Mouse (Mus musculus): ENCODE measurements around the gene Tex33. TPM values are rescaled to one million over a fixed set of nuclear protein-coding genes. Genes with fewer than 3 reads are reported as not detected.

Gene Tex33
- polyA plus RNA-seq, 1 experiment from 2014 or later, result not detected

DNA sequence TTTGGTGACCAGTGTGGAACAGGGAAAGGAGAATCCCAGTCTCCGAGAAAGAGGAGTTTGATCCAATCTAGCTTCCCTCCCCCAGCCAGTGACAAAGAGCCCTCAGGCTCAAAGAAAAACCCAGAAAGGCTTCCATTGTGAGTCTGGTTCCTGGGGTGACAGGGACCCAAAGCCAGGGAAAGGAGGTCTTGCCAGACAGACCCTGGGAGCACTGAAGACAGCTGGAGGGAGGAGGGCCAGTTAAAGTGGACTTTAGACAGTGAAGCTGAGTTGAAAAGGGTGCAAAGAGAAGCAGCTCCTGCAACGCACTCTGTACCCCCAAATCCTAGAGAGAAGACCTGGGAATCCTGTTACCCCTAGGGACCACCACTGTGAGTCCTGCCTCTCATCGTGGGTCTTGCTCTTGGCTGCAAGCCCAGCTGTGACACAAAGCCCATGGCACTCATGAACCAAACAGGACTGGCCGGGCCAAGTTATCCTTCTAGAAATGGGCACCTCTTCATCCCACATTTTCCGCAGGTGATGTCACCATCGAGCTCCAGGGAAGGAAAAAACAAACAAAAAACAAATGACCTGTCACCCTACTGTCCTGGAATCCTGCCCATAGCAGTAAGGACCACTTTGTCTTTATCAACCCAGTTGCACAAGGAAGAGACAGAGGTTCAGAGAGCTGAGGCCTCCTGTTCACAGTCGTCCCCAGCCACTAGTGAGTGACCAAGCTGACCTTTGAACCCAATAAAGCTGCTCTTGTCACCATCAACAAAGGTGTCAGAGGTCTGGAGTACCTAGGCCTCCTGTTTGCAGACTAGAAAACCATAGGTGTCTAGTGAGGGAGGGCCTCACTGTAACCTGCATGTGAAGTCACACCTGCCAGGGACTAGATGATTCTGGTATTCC is 11.2 kb downstream of the Tex33 start:
- H3K4me2 ChIP-seq (ENCODE audit: low read depth, low read length), result no peak overlapping the region
- H3K9ac ChIP-seq (ENCODE audit: low read length), result no peak overlapping the region
- peaks cover 11% of the 10 kb centered on the region for H3K4me1 ChIP-seq (replicated peaks; ENCODE audit: control insufficient read depth, insufficient read depth, low read length)
- no peak for ATAC-seq (ENCODE audit: low read depth)
- 50% methylated on average over 7 of the region's 7 CpGs for WGBS
- no peaks in the 10 kb centered on the region for H3K36me3 ChIP-seq (ENCODE audit: control insufficient read depth, insufficient read depth, low read length)
- H3K27me3 ChIP-seq (ENCODE audit: control insufficient read depth, insufficient read depth, low read depth, low read length), result no peaks in the 10 kb centered on the region
- H3K9me3 ChIP-seq (ENCODE audit: control insufficient read depth, low read length), result no peaks in the 10 kb centered on the region
- H3K27ac ChIP-seq (ENCODE audit: low read length), result peak overlapping the region; percentile 71
- H3K4me3 ChIP-seq (ENCODE audit: low read length), result no peak overlapping the region

DNA sequence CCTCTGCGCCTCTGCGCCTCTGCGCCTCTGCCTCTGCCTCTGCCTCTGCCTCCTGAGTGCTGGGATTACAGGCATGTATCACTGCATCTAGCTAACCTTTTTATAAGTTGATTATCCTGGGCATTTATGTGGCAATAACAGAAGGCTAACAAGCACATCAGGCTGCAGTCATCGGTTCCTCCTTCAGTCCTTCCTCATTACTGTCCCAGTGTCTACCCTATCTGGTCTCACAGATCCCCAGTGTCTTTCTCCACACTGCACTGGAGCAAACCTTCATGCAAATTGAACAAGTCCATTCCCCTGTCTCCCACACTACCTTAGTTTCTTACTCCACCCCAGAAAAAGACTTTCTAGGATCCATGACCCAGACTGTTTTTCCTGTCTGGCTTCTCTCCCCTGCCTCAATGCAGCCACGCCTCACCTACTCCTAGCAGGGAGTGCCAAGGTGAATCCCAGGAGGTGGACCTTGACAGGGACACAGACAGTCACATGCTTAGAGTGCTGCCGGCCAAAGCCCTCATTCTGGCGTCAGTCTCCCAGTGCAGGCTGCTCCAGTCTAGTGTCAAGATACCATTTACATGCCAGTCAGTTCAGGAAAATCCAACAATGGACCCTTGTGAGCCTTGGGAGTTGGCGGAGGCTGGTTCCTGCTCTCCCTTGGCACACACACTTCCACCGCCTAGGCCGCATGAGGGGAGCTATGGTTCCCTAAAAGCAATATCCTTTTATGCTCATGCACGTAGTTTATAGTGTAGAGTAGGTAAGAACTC is 12.1 kb downstream of the Tex33 start:
- Histone ChIP-seq H3K4me3 (ENCODE audit: low read length) (no peak overlapping the region), H3K36me3 (ENCODE audit: control insufficient read depth, insufficient read depth, low read length) (no peaks in the 10 kb centered on the region), H3K9ac (ENCODE audit: low read length) (no peak overlapping the region), H3K4me2 (ENCODE audit: low read depth, low read length) (no peak overlapping the region), H3K4me1 (replicated peaks; ENCODE audit: control insufficient read depth, insufficient read depth, low read length) (peaks cover 11% of the 10 kb centered on the region), H3K27ac (ENCODE audit: low read length) (peak overlapping the region; percentile 71), H3K27me3 (ENCODE audit: control insufficient read depth, insufficient read depth, low read depth, low read length) (no peaks in the 10 kb centered on the region), H3K9me3 (ENCODE audit: control insufficient read depth, low read length) (0 out of 2 replicates have a peak, but pooled peaks cover 3% of the 10 kb centered on the region)
- ATAC-seq (ENCODE audit: low read depth), result peak; percentile 53
- 70% methylated on average over 11 of the region's 11 CpGs for WGBS

DNA sequence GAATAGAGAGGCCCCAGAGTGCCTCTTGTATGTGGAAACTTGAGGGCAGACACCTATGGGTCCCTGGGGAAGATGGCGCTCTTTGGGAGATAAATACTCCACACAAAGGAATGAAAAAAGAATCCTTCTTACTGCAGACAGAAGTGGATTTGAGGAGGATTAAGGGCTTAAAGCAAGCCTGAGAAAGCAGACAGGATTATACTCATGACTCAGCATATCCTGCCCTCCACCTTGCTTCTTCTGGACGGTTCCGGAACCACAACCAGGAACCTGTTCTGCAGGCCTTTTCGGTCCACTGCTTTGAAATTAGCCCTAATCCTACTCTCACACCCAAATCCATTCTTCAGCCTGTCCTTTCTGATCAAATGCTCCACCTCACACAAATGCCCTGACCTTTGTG is 13.6 kb downstream of the Tex33 start:
- WGBS, result 88% methylated on average over 4 of the region's 4 CpGs
- Histone ChIP-seq H3K4me1 (replicated peaks; ENCODE audit: control insufficient read depth, insufficient read depth, low read length) (peaks cover 11% of the 10 kb centered on the region), H3K4me2 (ENCODE audit: low read depth, low read length) (no peak overlapping the region), H3K4me3 (ENCODE audit: low read length) (no peak overlapping the region), H3K9me3 (ENCODE audit: control insufficient read depth, low read length) (0 out of 2 replicates have a peak, but pooled peaks cover 3% of the 10 kb centered on the region), H3K27me3 (ENCODE audit: control insufficient read depth, insufficient read depth, low read depth, low read length) (no peaks in the 10 kb centered on the region), H3K9ac (ENCODE audit: low read length) (no peak overlapping the region), H3K36me3 (ENCODE audit: control insufficient read depth, insufficient read depth, low read length) (no peaks in the 10 kb centered on the region), H3K27ac (ENCODE audit: low read length) (no peak overlapping the region)
- ATAC-seq (ENCODE audit: low read depth), result no peak

DNA sequence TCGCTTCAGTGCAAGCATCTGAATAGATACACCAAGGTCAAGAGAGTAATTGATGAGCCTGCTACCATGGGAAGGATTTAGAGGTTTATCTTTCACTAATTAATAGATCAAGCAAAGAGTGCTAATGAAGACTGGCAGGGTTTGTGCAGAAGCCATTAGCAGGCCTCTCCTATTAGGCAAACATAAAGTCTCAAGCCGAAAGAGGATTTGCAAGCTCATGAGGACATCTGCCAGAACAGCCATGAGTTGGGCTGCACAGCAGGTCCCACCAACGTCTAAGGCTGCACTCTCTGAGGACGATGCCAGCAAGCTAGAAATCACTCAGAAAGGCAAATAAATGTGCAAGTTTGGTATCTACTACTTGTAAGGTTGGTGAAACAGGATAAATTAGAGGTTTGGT is 15.0 kb downstream of the Tex33 start:
- H3K4me3 ChIP-seq (ENCODE audit: low read length), result no peak overlapping the region
- no peak for ATAC-seq (ENCODE audit: low read depth)
- H3K4me1 ChIP-seq (replicated peaks; ENCODE audit: control insufficient read depth, insufficient read depth, low read length), result peaks cover 11% of the 10 kb centered on the region
- H3K4me2 ChIP-seq (ENCODE audit: low read depth, low read length), result no peak overlapping the region
- no peaks in the 10 kb centered on the region for H3K27me3 ChIP-seq (ENCODE audit: control insufficient read depth, insufficient read depth, low read depth, low read length)
- H3K9me3 ChIP-seq (ENCODE audit: control insufficient read depth, low read length), result 0 out of 2 replicates have a peak, but pooled peaks cover 3% of the 10 kb centered on the region
- WGBS, result 49% methylated on average over 4 of the region's 4 CpGs
- no peak overlapping the region for H3K9ac ChIP-seq (ENCODE audit: low read length)
- H3K36me3 ChIP-seq (ENCODE audit: control insufficient read depth, insufficient read depth, low read length), result no peaks in the 10 kb centered on the region
- no peak overlapping the region for H3K27ac ChIP-seq (ENCODE audit: low read length)

DNA sequence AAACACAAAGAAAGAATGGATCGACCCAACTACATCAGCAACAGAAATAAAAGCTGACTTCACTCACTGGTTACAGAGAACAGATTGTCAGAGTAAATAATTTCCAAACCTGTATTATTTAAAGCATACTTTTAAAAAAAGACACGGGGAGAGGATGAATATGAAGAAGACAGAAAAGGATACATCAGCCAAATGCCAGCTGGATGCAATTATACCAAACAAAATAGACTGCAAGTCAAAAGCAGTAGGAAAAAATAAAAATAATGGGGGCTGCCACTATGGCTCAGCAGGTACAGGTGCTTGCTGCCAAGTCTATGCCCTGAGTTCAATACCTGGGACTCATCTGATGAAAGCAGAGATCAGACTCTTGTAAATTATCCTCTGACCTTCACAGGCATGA is 15.5 kb downstream of the Tex33 start:
- no peak overlapping the region for H3K4me2 ChIP-seq (ENCODE audit: low read depth, low read length)
- no peak overlapping the region for H3K27ac ChIP-seq (ENCODE audit: low read length)
- no peak for ATAC-seq (ENCODE audit: low read depth)
- H3K4me3 ChIP-seq (ENCODE audit: low read length), result no peak overlapping the region
- H3K36me3 ChIP-seq (ENCODE audit: control insufficient read depth, insufficient read depth, low read length), result no peaks in the 10 kb centered on the region
- no peaks in the 10 kb centered on the region for H3K27me3 ChIP-seq (ENCODE audit: control insufficient read depth, insufficient read depth, low read depth, low read length)
- H3K9ac ChIP-seq (ENCODE audit: low read length), result no peak overlapping the region
- 79% methylated on average over 2 of the region's 2 CpGs for WGBS
- 0 out of 2 replicates have a peak, but pooled peaks cover 3% of the 10 kb centered on the region for H3K9me3 ChIP-seq (ENCODE audit: control insufficient read depth, low read length)
- peaks cover 11% of the 10 kb centered on the region for H3K4me1 ChIP-seq (replicated peaks; ENCODE audit: control insufficient read depth, insufficient read depth, low read length)

DNA sequence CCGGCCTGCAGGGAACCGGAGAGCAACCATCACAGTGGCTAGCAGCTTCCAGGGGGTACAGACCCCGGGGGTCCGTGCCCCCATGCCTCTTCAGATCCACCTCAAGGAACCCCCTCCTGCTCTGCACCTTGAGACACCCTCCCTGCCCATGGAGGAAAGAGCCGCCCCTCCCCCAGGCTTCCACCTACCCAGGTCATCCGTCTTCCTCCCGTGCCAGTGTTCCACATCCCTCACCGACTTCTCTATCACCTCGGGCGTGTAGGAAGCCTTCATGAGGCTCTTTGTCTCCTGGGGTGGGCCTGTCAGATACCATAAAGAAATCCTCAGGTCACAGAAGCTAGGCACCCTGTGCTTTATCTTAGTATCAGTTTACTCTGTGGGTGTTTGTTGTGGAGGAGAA is 17.2 kb downstream of the Tex33 start:
- Histone ChIP-seq H3K4me3 (ENCODE audit: low read length) (no peak overlapping the region), H3K36me3 (ENCODE audit: control insufficient read depth, insufficient read depth, low read length) (no peaks in the 10 kb centered on the region)
- 59% methylated on average over 10 of the region's 10 CpGs for WGBS

DNA sequence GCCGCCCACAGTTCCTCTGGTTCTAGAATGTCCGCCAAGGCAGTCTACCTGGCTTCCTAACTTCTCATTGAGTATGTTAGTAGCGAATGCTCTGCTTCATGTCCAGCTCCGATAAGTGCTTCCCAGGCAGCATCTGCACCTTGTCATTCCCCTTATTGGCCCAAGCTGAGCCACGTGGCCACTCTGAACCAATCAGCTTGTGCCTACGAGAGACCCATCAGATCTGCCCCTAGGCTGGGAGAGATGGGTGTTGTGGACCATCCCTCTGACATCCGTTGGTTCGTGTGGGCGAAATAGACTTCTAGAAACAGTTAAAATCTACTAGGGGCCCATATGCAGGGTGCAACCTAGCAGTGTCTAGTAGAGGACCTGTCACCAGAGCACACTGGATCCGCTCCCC is 17.9 kb downstream of the Tex33 start:
- Histone ChIP-seq H3K27me3 (ENCODE audit: control insufficient read depth, insufficient read depth, low read depth, low read length) (no peaks in the 10 kb centered on the region), H3K9me3 (ENCODE audit: control insufficient read depth, low read length) (0 out of 2 replicates have a peak, but pooled peaks cover 3% of the 10 kb centered on the region), H3K4me3 (ENCODE audit: low read length) (no peak overlapping the region), H3K4me2 (ENCODE audit: low read depth, low read length) (no peak overlapping the region), H3K36me3 (ENCODE audit: control insufficient read depth, insufficient read depth, low read length) (no peaks in the 10 kb centered on the region), H3K4me1 (replicated peaks; ENCODE audit: control insufficient read depth, insufficient read depth, low read length) (peaks cover 20% of the 10 kb centered on the region), H3K27ac (ENCODE audit: low read length) (no peak overlapping the region), H3K9ac (ENCODE audit: low read length) (no peak overlapping the region)
- whole genome bisulfite sequencing, result 84% methylated on average over 10 of the region's 10 CpGs
- no peak for ATAC-seq (ENCODE audit: low read depth)

More for the DNA sequence above, 17.2 kb downstream of the Tex33 start:
- Histone ChIP-seq H3K9me3 (ENCODE audit: control insufficient read depth, low read length) (0 out of 2 replicates have a peak, but pooled peaks cover 3% of the 10 kb centered on the region), H3K4me1 (replicated peaks; ENCODE audit: control insufficient read depth, insufficient read depth, low read length) (peaks cover 15% of the 10 kb centered on the region), H3K9ac (ENCODE audit: low read length) (no peak overlapping the region), H3K4me2 (ENCODE audit: low read depth, low read length) (no peak overlapping the region), H3K27ac (ENCODE audit: low read length) (no peak overlapping the region), H3K27me3 (ENCODE audit: control insufficient read depth, insufficient read depth, low read depth, low read length) (no peaks in the 10 kb centered on the region)
- ATAC-seq (ENCODE audit: low read depth), result no peak

DNA sequence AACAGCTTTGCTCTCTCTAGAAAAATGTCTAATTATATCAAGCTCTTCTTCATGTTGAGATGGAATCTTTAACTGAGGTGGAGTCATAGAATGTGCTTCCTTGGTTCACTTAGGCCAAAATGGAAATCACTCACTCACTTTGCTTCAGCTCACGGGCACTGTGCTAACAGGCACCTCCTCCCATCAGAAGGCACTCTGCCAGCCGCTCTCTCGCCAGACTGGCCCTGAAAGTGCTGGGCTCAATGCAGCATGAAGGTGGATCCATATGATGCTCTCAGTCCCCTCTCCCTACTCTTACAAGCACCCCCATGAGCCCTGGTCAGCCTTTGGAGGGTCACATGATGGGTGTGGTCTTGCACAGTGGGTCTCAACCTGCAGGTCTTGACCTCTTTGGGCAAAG is 21.5 kb downstream of the Tex33 start:
- Histone ChIP-seq H3K27ac (ENCODE audit: low read length) (peak overlapping the region; percentile 46; the same call in 1 of the 2 replicates), H3K9me3 (ENCODE audit: control insufficient read depth, low read length) (peaks cover 2% of the 10 kb centered on the region; the same call in 1 of the 2 replicates), H3K27me3 (ENCODE audit: control insufficient read depth, insufficient read depth, low read depth, low read length) (no peaks in the 10 kb centered on the region), H3K4me3 (ENCODE audit: low read length) (no peak overlapping the region), H3K4me1 (replicated peaks; ENCODE audit: control insufficient read depth, insufficient read depth, low read length) (peaks cover 41% of the 10 kb centered on the region), H3K36me3 (ENCODE audit: control insufficient read depth, insufficient read depth, low read length) (no peaks in the 10 kb centered on the region), H3K4me2 (ENCODE audit: low read depth, low read length) (no peak overlapping the region), H3K9ac (ENCODE audit: low read length) (no peak overlapping the region)
- 32% methylated on average over 3 of the region's 3 CpGs for WGBS
- no peak for ATAC-seq (ENCODE audit: low read depth)

DNA sequence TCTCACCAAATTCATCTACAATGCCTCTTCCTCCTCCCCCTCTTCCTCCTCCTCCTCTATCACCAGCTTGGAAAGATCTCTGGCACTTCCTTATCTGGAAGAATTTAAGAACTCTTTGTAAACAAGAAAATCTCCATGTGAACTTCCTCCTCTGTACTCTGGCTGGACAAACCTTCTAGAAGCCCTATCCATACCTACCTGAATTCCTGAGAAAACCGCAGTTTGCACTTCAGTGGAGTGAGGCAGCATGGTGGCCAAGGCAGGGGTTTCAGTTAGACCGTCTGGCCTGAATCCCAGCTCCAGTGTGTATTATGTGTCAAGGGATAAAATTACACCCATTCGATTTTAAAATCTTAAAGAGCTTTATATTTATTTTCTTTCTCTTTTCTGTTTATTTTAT is 22.9 kb downstream of the Tex33 start:
- peak overlapping the region; percentile 92 for H3K27ac ChIP-seq (ENCODE audit: low read length)
- WGBS, result 7% methylated on average over 3 of the region's 3 CpGs
- H3K36me3 ChIP-seq (ENCODE audit: control insufficient read depth, insufficient read depth, low read length), result no peaks in the 10 kb centered on the region
- no peaks in the 10 kb centered on the region; the same call in 1 of the 2 replicates for H3K9me3 ChIP-seq (ENCODE audit: control insufficient read depth, low read length)
- H3K27me3 ChIP-seq (ENCODE audit: control insufficient read depth, insufficient read depth, low read depth, low read length), result no peaks in the 10 kb centered on the region
- H3K4me1 ChIP-seq (replicated peaks; ENCODE audit: control insufficient read depth, insufficient read depth, low read length), result peaks cover 44% of the 10 kb centered on the region
- peak; percentile 80 for ATAC-seq (ENCODE audit: low read depth)
- H3K4me3 ChIP-seq (ENCODE audit: low read length), result no peak overlapping the region
- H3K4me2 ChIP-seq (ENCODE audit: low read depth, low read length), result peak overlapping the region; percentile 10; the same call in 1 of the 2 replicates
- no peak overlapping the region for H3K9ac ChIP-seq (ENCODE audit: low read length)
